Mouse (Mus musculus): ENCODE results near the gene Gpc1. TPM values are rescaled to one million over a fixed set of nuclear protein-coding genes. Genes with fewer than 3 reads are reported as not detected.

The Gpc1 gene
- total and polyA plus RNA-seq, 3 experiments = 0.05 to 0.55 TPM; not detected in 1

GRCm38 (mm10) chr1:92814319-92814718, 17.1 kb upstream of the Gpc1 start:
- in situ Hi-C loops (cut with MboI; ENCODE audit: low pct_ligation_motif_present, low pct_unique_long_range_greater_than_20kb, low sequenced_read_pairs) = no loop called here
- Histone ChIP-seq H3K9ac (ENCODE audit: insufficient read depth, low read depth) (no peak overlapping the region), H3K36me3 (replicated peaks in 1 of 2; ENCODE audit: control insufficient read depth in 1 of 2, insufficient read depth in 1 of 2, low read length in 1 of 2) (no peaks in the 10 kb centered on the region), H3K27me3 (replicated peaks) (peaks cover 42% of the 10 kb centered on the region), H3K79me2 (replicated peaks; ENCODE audit: control insufficient read depth, extremely low read depth, insufficient read depth, poor library complexity, severe bottlenecking) (no peaks in the 10 kb centered on the region), H3K9me3 (replicated peaks; ENCODE audit: low read length) (peaks cover 10% of the 10 kb centered on the region), H3K4me2 (ENCODE audit: insufficient read depth, low read depth, poor library complexity, severe bottlenecking) (no peak overlapping the region), H3K4me1 (ENCODE audit: control insufficient read depth in 1 of 2, insufficient read depth in 2 of 2) (peaks cover 0 to 3% of the 10 kb centered on the region in 2 experiments; a peak in 1 of 4 replicates), H3K27ac (ENCODE audit: insufficient read depth, low read depth) (no peak overlapping the region), H3K4me3 (replicated peaks in 1 of 3; ENCODE audit: low read depth in 2 of 3, low read length in 2 of 3, poor library complexity in 1 of 3) (no peak overlapping the region)
- no peak for TF ChIP-seq TCF12 (IDR thresholded peaks at IDR 0.05; ENCODE audit: low read depth, low read length)
- no peak for TF ChIP-seq RCOR1 (conservative IDR thresholded peaks at IDR 0.05; ENCODE audit: low read depth, low read length)
- TF ChIP-seq JUND (conservative IDR thresholded peaks at IDR 0.05; ENCODE audit: low read depth, low read length) = no peak
- TF ChIP-seq MXI1 (IDR thresholded peaks at IDR 0.05; ENCODE audit: low read depth, low read length) = no peak
- TF ChIP-seq POLR2A (IDR thresholded peaks at IDR 0.05; ENCODE audit: low read depth, low read length) = no peak
- TF ChIP-seq TBP (conservative IDR thresholded peaks at IDR 0.05; ENCODE audit: low read depth, low read length) = no peak
- no peak for TF ChIP-seq ZMIZ1 (IDR thresholded peaks at IDR 0.05; ENCODE audit: low read depth, low read length)
- TF ChIP-seq ZKSCAN1 (IDR thresholded peaks at IDR 0.05; ENCODE audit: borderline replicate concordance, low read depth, low read length) = no peak
- DNase-seq (ENCODE audit: extremely low read depth) = no peak
- dilution Hi-C loops (cut with MboI; ENCODE audit: extremely low pct_ligation_motif_present, extremely low pct_unique_long_range_greater_than_20kb, low sequenced_read_pairs) = no loop called here

GRCm38 (mm10) chr1:92815100-92815499, 16.3 kb upstream of the Gpc1 start:
- Histone ChIP-seq H3K9me3 (replicated peaks; ENCODE audit: low read length) (peaks cover 4% of the 10 kb centered on the region), H3K4me2 (ENCODE audit: insufficient read depth, low read depth, poor library complexity, severe bottlenecking) (no peak overlapping the region), H3K27ac (ENCODE audit: insufficient read depth, low read depth) (no peak overlapping the region), H3K9ac (ENCODE audit: insufficient read depth, low read depth) (no peak overlapping the region), H3K4me3 (replicated peaks in 1 of 3; ENCODE audit: low read depth in 2 of 3, low read length in 2 of 3, poor library complexity in 1 of 3) (no peak overlapping the region), H3K36me3 (replicated peaks in 1 of 2; ENCODE audit: control insufficient read depth in 1 of 2, insufficient read depth in 1 of 2, low read length in 1 of 2) (no peaks in the 10 kb centered on the region), H3K4me1 (ENCODE audit: control insufficient read depth in 1 of 2, insufficient read depth in 2 of 2) (peaks cover 0 to 3% of the 10 kb centered on the region in 2 experiments; a peak in 1 of 4 replicates), H3K79me2 (replicated peaks; ENCODE audit: control insufficient read depth, extremely low read depth, insufficient read depth, poor library complexity, severe bottlenecking) (no peaks in the 10 kb centered on the region), H3K27me3 (replicated peaks) (peaks cover 44% of the 10 kb centered on the region)
- TF ChIP-seq NELFE (IDR thresholded peaks at IDR 0.05; ENCODE audit: low read depth, low read length) (no peak), JUND (conservative IDR thresholded peaks at IDR 0.05; ENCODE audit: low read depth, low read length) (no peak), MAFK (IDR thresholded peaks at IDR 0.05; ENCODE audit: insufficient replicate concordance, low read length) (no peak), JUN (IDR thresholded peaks at IDR 0.05; ENCODE audit: insufficient read depth, low read depth, low read length) (no peak), CHD2 (IDR thresholded peaks at IDR 0.05; ENCODE audit: low read length) (no peak), CHD1 (IDR thresholded peaks at IDR 0.05; ENCODE audit: low read depth, low read length) (no peak), TBP (conservative IDR thresholded peaks at IDR 0.05; ENCODE audit: low read depth, low read length) (no peak), ZC3H11A (IDR thresholded peaks at IDR 0.05; ENCODE audit: low read depth, low read length) (no peak)
- no peak for DNase-seq (ENCODE audit: extremely low read depth)
- dilution Hi-C loops (cut with MboI; ENCODE audit: extremely low pct_ligation_motif_present, extremely low pct_unique_long_range_greater_than_20kb, low sequenced_read_pairs) = no loop called here
- in situ Hi-C loops (cut with MboI; ENCODE audit: low pct_ligation_motif_present, low pct_unique_long_range_greater_than_20kb, low sequenced_read_pairs) = no loop called here

Data from CH12.LX (cell line).